Mouse (Mus musculus) liver, postnatal 0 days (tissue): ENCODE results near the gene Pcnx3.

Experiments used
- CTCF ChIP-seq: sonication (generic); IDR thresholded peaks from 2 replicates; pipeline ENCODE4 v1.5.1; 2016; ENCODE audit warnings: antibody characterized with exemption, low read depth
- EP300 ChIP-seq: IDR thresholded peaks from 2 replicates; pipeline ENCODE4 v1.6.1; 2016; ENCODE audit warnings: antibody characterized with exemption, low read depth, mild to moderate bottlenecking

- TF ChIP-seq EP300 (no peak), CTCF (no peak)
These were observed 21.9 kb upstream of the Pcnx3 start for GRCm38 (mm10) chr19:5710581-5710980.
